Mouse (Mus musculus): Measurements from ENCODE around the gene Usf2. TPM values are rescaled to one million over a fixed set of nuclear protein-coding genes. Genes with fewer than 3 reads are reported as not detected.

The Usf2 gene
- total and polyA plus RNA-seq, 3 experiments, result 42.0 to 103 (median 47.0) TPM

DNA sequence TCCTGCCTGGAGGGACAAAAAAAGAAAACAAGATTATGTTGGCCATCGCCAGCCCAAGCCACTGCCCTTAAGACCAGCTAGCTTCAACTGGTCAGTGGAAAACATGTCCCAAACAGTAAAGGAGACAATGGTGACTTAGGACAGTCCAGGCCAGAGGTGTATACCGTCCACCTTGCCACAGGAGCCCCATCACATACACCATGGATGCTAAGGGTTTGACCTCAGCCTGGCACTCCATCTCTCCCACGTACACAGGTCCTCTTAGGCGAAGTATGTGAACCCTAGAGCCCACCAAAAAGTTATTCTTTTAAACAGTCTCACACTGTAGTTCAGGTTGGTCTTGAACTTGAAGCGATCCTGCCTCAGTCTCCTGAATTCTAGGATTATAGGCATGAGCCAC lies 6.3 kb upstream of the Usf2 start:
- peaks cover 0 to 14% of the 10 kb centered on the region in 2 experiments for H3K36me3 ChIP-seq (replicated peaks in 1 of 2; ENCODE audit: control insufficient read depth in 1 of 2, insufficient read depth in 1 of 2, low read length in 1 of 2)
- H3K9me3 ChIP-seq (replicated peaks; ENCODE audit: low read length), result no peaks in the 10 kb centered on the region
- H3K27ac ChIP-seq (ENCODE audit: insufficient read depth, low read depth), result no peak overlapping the region
- in situ Hi-C loops (cut with MboI; ENCODE audit: low pct_ligation_motif_present, low pct_unique_long_range_greater_than_20kb, low sequenced_read_pairs), result no loop called here
- H3K27me3 ChIP-seq (replicated peaks), result no peaks in the 10 kb centered on the region
- no peak for DNase-seq (ENCODE audit: extremely low read depth)
- H3K4me1 ChIP-seq (ENCODE audit: control insufficient read depth in 1 of 2, insufficient read depth in 2 of 2), result peaks cover 6 to 18% of the 10 kb centered on the region in 2 experiments
- H3K9ac ChIP-seq (ENCODE audit: insufficient read depth, low read depth), result no peak overlapping the region
- H3K4me2 ChIP-seq (ENCODE audit: insufficient read depth, low read depth, poor library complexity, severe bottlenecking), result no peak overlapping the region
- H3K79me2 ChIP-seq (replicated peaks; ENCODE audit: control insufficient read depth, extremely low read depth, insufficient read depth, poor library complexity, severe bottlenecking), result no peaks in the 10 kb centered on the region
- no peak overlapping the region for H3K4me3 ChIP-seq (replicated peaks in 1 of 3; ENCODE audit: low read depth in 2 of 3, low read length in 2 of 3, poor library complexity in 1 of 3)
- TF ChIP-seq TCF12 (IDR thresholded peaks at IDR 0.05; ENCODE audit: low read depth, low read length), result no peak
- TF ChIP-seq USF2 (conservative IDR thresholded peaks at IDR 0.05; ENCODE audit: low read depth, low read length), result no peak
- TF ChIP-seq PAX5 (IDR thresholded peaks at IDR 0.05; ENCODE audit: low read length), result no peak
- no peak for TF ChIP-seq EP300 (IDR thresholded peaks at IDR 0.05; ENCODE audit: low read length)
- no peak for TF ChIP-seq MAX (IDR thresholded peaks at IDR 0.05; ENCODE audit: low read length)
- TF ChIP-seq JUND (conservative IDR thresholded peaks at IDR 0.05; ENCODE audit: low read depth, low read length), result no peak
- no peak for TF ChIP-seq IRF4 (IDR thresholded peaks at IDR 0.05; ENCODE audit: low read depth, low read length)
- no peak for TF ChIP-seq POLR2A (IDR thresholded peaks at IDR 0.05; ENCODE audit: low read depth, low read length)
- dilution Hi-C loops (cut with MboI; ENCODE audit: extremely low pct_ligation_motif_present, extremely low pct_unique_long_range_greater_than_20kb, low sequenced_read_pairs), result no loop called here

DNA sequence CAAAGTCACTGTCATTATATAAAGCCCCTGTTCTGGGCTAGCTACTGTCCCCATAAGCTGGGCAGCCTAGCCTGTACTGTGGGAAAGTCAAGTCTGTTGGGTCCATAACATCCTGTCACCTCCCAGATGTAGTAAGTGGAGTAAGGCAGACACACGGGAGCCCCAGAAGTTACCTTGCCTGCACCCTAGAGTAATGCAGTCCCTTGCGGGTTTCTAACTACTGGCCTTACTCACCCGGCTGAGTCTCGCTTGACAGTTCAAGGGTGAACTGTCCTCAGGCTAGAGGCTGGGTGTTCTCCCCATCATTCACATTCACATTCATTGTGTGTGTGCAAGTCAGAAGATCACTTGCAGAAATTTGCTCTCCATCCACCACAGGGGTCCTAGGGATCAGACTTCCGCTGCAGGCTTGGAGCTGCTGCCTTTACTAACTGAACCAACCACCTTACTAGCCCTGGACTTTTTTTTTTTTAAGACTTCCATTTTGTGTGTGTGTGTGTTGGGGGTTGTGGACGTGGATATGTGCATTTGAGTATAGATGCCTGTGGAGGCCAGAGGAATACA lies 3.3 kb upstream of the Usf2 start:
- Histone ChIP-seq H3K27ac (ENCODE audit: insufficient read depth, low read depth) (no peak overlapping the region), H3K4me1 (ENCODE audit: control insufficient read depth in 1 of 2, insufficient read depth in 2 of 2) (peaks cover 11 to 21% of the 10 kb centered on the region in 2 experiments), H3K36me3 (replicated peaks in 1 of 2; ENCODE audit: control insufficient read depth in 1 of 2, insufficient read depth in 1 of 2, low read length in 1 of 2) (peaks cover 2 to 18% of the 10 kb centered on the region in 2 experiments), H3K79me2 (replicated peaks; ENCODE audit: control insufficient read depth, extremely low read depth, insufficient read depth, poor library complexity, severe bottlenecking) (no peaks in the 10 kb centered on the region; the same call in 1 of the 2 replicates), H3K4me3 (replicated peaks in 1 of 3; ENCODE audit: low read depth in 2 of 3, low read length in 2 of 3, poor library complexity in 1 of 3) (no peak overlapping the region), H3K9ac (ENCODE audit: insufficient read depth, low read depth) (no peak overlapping the region), H3K4me2 (ENCODE audit: insufficient read depth, low read depth, poor library complexity, severe bottlenecking) (no peak overlapping the region), H3K9me3 (replicated peaks; ENCODE audit: low read length) (no peaks in the 10 kb centered on the region), H3K27me3 (replicated peaks) (no peaks in the 10 kb centered on the region)
- DNase-seq (ENCODE audit: extremely low read depth), result no peak
- dilution Hi-C loops (cut with MboI; ENCODE audit: extremely low pct_ligation_motif_present, extremely low pct_unique_long_range_greater_than_20kb, low sequenced_read_pairs), result no loop called here
- in situ Hi-C loops (cut with MboI; ENCODE audit: low pct_ligation_motif_present, low pct_unique_long_range_greater_than_20kb, low sequenced_read_pairs), result no loop called here
- TF ChIP-seq MEF2A (IDR thresholded peaks at IDR 0.05; ENCODE audit: borderline replicate concordance, low read depth, low read length) (no peak), GABPA (IDR thresholded peaks at IDR 0.05; ENCODE audit: insufficient replicate concordance, low read depth, low read length) (no peak), RAD21 (IDR thresholded peaks at IDR 0.05; ENCODE audit: low read depth, low read length) (no peak), NRF1 (IDR thresholded peaks at IDR 0.05; ENCODE audit: low read depth, low read length) (no peak)

DNA sequence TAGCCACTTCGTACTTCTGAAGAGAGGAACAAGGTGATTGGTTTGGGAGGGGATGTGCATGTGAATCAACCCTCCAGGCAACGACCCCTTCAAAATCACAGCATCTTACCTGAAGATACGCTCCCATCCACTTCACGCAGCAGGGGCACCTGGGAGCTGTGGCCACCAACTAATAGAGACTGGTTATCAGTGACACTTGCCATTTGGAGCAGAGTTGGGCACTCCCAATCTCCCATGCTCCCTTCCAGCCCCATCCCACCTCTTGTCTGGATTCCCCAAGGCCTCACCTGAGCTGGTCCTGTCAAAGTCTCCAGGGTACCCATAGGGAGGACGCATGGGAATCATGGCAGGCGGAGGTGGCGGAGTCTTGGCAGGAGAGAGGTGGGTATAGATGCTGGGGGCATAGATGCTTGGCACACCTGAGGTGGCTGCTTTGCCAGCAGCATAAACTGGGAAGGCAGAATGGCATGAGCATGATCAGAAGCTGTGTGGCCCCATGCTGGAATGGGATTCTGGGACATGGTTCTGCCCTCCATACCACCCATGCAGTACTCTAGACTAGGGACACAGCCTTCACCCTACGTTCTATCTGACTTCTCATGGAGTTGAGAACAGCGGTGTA lies 2.4 kb upstream of the Usf2 start:
- Histone ChIP-seq H3K79me2 (replicated peaks; ENCODE audit: control insufficient read depth, extremely low read depth, insufficient read depth, poor library complexity, severe bottlenecking) (no peaks in the 10 kb centered on the region; the same call in 1 of the 2 replicates), H3K27me3 (replicated peaks) (no peaks in the 10 kb centered on the region), H3K4me2 (ENCODE audit: insufficient read depth, low read depth, poor library complexity, severe bottlenecking) (no peak overlapping the region), H3K4me1 (ENCODE audit: control insufficient read depth in 1 of 2, insufficient read depth in 2 of 2) (peaks cover 17 to 30% of the 10 kb centered on the region in 2 experiments), H3K27ac (ENCODE audit: insufficient read depth, low read depth) (no peak overlapping the region), H3K4me3 (replicated peaks in 1 of 3; ENCODE audit: low read depth in 2 of 3, low read length in 2 of 3, poor library complexity in 1 of 3) (no peak overlapping the region), H3K9me3 (replicated peaks; ENCODE audit: low read length) (no peaks in the 10 kb centered on the region), H3K36me3 (replicated peaks in 1 of 2; ENCODE audit: control insufficient read depth in 1 of 2, insufficient read depth in 1 of 2, low read length in 1 of 2) (peaks cover 9 to 27% of the 10 kb centered on the region in 2 experiments), H3K9ac (ENCODE audit: insufficient read depth, low read depth) (no peak overlapping the region)
- dilution Hi-C loops (cut with MboI; ENCODE audit: extremely low pct_ligation_motif_present, extremely low pct_unique_long_range_greater_than_20kb, low sequenced_read_pairs) (no loop called here), in situ Hi-C loops (cut with MboI; ENCODE audit: low pct_ligation_motif_present, low pct_unique_long_range_greater_than_20kb, low sequenced_read_pairs) (no loop called here)
- TF ChIP-seq HCFC1 (IDR thresholded peaks at IDR 0.05; ENCODE audit: low read depth, low read length) (no peak), POLR2A (IDR thresholded peaks at IDR 0.05; ENCODE audit: low read depth, low read length) (no peak; the same call in 1 of the 2 replicates), TBP (conservative IDR thresholded peaks at IDR 0.05; ENCODE audit: low read depth, low read length) (no peak), ETS1 (conservative IDR thresholded peaks at IDR 0.05; ENCODE audit: low read depth, low read length) (no peak), GABPA (IDR thresholded peaks at IDR 0.05; ENCODE audit: insufficient replicate concordance, low read depth, low read length) (no peak), SMC3 (IDR thresholded peaks at IDR 0.05; ENCODE audit: low read depth, low read length) (no peak), CTCF (conservative IDR thresholded peaks at IDR 0.05 in 1 of 2, IDR thresholded peaks at IDR 0.05 in 1 of 2; ENCODE audit: low read depth in 2 of 2, low read length in 2 of 2) (no peak), MEF2A (IDR thresholded peaks at IDR 0.05; ENCODE audit: borderline replicate concordance, low read depth, low read length) (no peak), EP300 (IDR thresholded peaks at IDR 0.05; ENCODE audit: low read length) (no peak), USF2 (conservative IDR thresholded peaks at IDR 0.05; ENCODE audit: low read depth, low read length) (no peak), PAX5 (IDR thresholded peaks at IDR 0.05; ENCODE audit: low read length) (no peak), UBTF (IDR thresholded peaks at IDR 0.05; ENCODE audit: low read depth, low read length) (no peak), MAFK (IDR thresholded peaks at IDR 0.05; ENCODE audit: insufficient replicate concordance, low read length) (no peak)
- DNase-seq (ENCODE audit: extremely low read depth), result no peak

Data from CH12.LX (cell line).